Mouse (Mus musculus): ENCODE measurements around the gene Fam149b. TPM values are rescaled to one million over a fixed set of nuclear protein-coding genes. Genes with fewer than 3 reads are reported as not detected.
"Not testable (repeated sequence)": the region's sequence is repeated elsewhere in the genome, so short reads cannot be mapped to it uniquely, and the experiment has no call there.

The Fam149b gene
- 18.0 and 19.6 TPM in 2 replicates for total RNA-seq (2012; rRNA removed)

- Histone ChIP-seq H3K4me3 (ENCODE audit: insufficient read depth in 1 of 2, low read depth in 1 of 2, low read length in 2 of 2, poor library complexity in 1 of 2, severe bottlenecking in 1 of 2) (peak within 1 kb of the TSS; percentile 85 to 97), H3K27ac (ENCODE audit: insufficient read depth, low read depth, low read length, poor library complexity, severe bottlenecking) (peak within 1 kb of the TSS; percentile 93), H3K9me3 (ENCODE audit: control insufficient read depth, insufficient read depth, low read depth, low read length) (no peaks in the 10 kb centered on the region; the same call in 1 of the 2 replicates), H3K36me3 (ENCODE audit: control insufficient read depth, insufficient read depth, low read length, poor library complexity, severe bottlenecking) (peaks cover 8% of the 10 kb centered on the region), H3K9ac (ENCODE audit: insufficient read depth, low read depth, low read length, poor library complexity, severe bottlenecking) (peak within 1 kb of the TSS; percentile 99), H3K4me1 (ENCODE audit: control insufficient read depth in 2 of 2, insufficient read depth in 2 of 2, low read length in 2 of 2, poor library complexity in 1 of 2) (peaks cover 0 to 3% of the 10 kb centered on the region in 2 experiments; a peak in 1 of 4 replicates)
- TF ChIP-seq ZC3H11A (IDR thresholded peaks at IDR 0.05; ENCODE audit: borderline replicate concordance, low read depth, low read length) (0 out of 2 replicates have a peak, but pooled peaks have one; percentile 3), CHD2 (IDR thresholded peaks at IDR 0.05; ENCODE audit: low read depth, low read length) (peak; percentile 65; the same call in 1 of the 2 replicates), MAFK (IDR thresholded peaks at IDR 0.05; ENCODE audit: insufficient read depth, low read depth, low read length) (no peak), ZNF384 (IDR thresholded peaks at IDR 0.05; ENCODE audit: low read depth, low read length) (no peak), HCFC1 (IDR thresholded peaks at IDR 0.05; ENCODE audit: borderline replicate concordance, insufficient read depth, low read length) (peak; percentile 89)
- DNase-seq (ENCODE audit: low read depth, low spot score) = peak; percentile 97
- in situ Hi-C loops (cut with MboI; ENCODE audit: low sequenced_read_pairs in 2 of 2, unreplicated experiment in 2 of 2) = no loop called here
Measured at GRCm38 (mm10) chr14:20347991-20348541, at the start of gene Fam149b, which contains the start of gene Ecd. Fam149b (plus strand) TSS chr14:20348162. Ecd (minus strand) TSS chr14:20348121.

GRCm38 (mm10) chr14:20305085-20305484, 42.9 kb upstream of the Fam149b start:
- in situ Hi-C loops (cut with MboI; ENCODE audit: low sequenced_read_pairs in 2 of 2, unreplicated experiment in 2 of 2); H3K27ac ChIP-seq (ENCODE audit: insufficient read depth, low read depth, low read length, poor library complexity, severe bottlenecking); H3K4me3 ChIP-seq (ENCODE audit: insufficient read depth in 1 of 2, low read depth in 1 of 2, low read length in 2 of 2, poor library complexity in 1 of 2, severe bottlenecking in 1 of 2); H3K36me3 ChIP-seq (ENCODE audit: control insufficient read depth, insufficient read depth, low read length, poor library complexity, severe bottlenecking); H3K4me1 ChIP-seq (ENCODE audit: control insufficient read depth in 2 of 2, insufficient read depth in 2 of 2, low read length in 2 of 2, poor library complexity in 1 of 2); H3K9ac ChIP-seq (ENCODE audit: insufficient read depth, low read depth, low read length, poor library complexity, severe bottlenecking); DNase-seq (ENCODE audit: low read depth, low spot score); H3K9me3 ChIP-seq (ENCODE audit: control insufficient read depth, insufficient read depth, low read depth, low read length): not testable (repeated sequence)

- TF ChIP-seq HCFC1 (IDR thresholded peaks at IDR 0.05; ENCODE audit: borderline replicate concordance, insufficient read depth, low read length) = no peak
- in situ Hi-C loops (cut with MboI; ENCODE audit: low sequenced_read_pairs in 2 of 2, unreplicated experiment in 2 of 2) = no loop called here
- Histone ChIP-seq H3K4me3 (ENCODE audit: insufficient read depth in 1 of 2, low read depth in 1 of 2, low read length in 2 of 2, poor library complexity in 1 of 2, severe bottlenecking in 1 of 2) (no peak overlapping the region), H3K36me3 (ENCODE audit: control insufficient read depth, insufficient read depth, low read length, poor library complexity, severe bottlenecking) (no peaks in the 10 kb centered on the region; the same call in 1 of the 2 replicates), H3K9me3 (ENCODE audit: control insufficient read depth, insufficient read depth, low read depth, low read length) (no peaks in the 10 kb centered on the region), H3K4me1 (ENCODE audit: control insufficient read depth in 2 of 2, insufficient read depth in 2 of 2, low read length in 2 of 2, poor library complexity in 1 of 2) (no peaks in the 10 kb centered on the region), H3K9ac (ENCODE audit: insufficient read depth, low read depth, low read length, poor library complexity, severe bottlenecking) (no peak overlapping the region), H3K27ac (ENCODE audit: insufficient read depth, low read depth, low read length, poor library complexity, severe bottlenecking) (no peak overlapping the region)
- no peak for DNase-seq (ENCODE audit: low read depth, low spot score)
Measured at GRCm38 (mm10) chr14:20315137-20315536, 32.8 kb upstream of the Fam149b start.

GRCm38 (mm10) chr14:20319420-20319819, 28.5 kb upstream of the Fam149b start:
- no peaks in the 10 kb centered on the region for H3K4me1 ChIP-seq (ENCODE audit: control insufficient read depth in 2 of 2, insufficient read depth in 2 of 2, low read length in 2 of 2, poor library complexity in 1 of 2)
- TF ChIP-seq ZC3H11A (IDR thresholded peaks at IDR 0.05; ENCODE audit: borderline replicate concordance, low read depth, low read length) = no peak
- no peak for TF ChIP-seq ZNF384 (IDR thresholded peaks at IDR 0.05; ENCODE audit: low read depth, low read length)
- no peak for TF ChIP-seq MAFK (IDR thresholded peaks at IDR 0.05; ENCODE audit: insufficient read depth, low read depth, low read length)
- TF ChIP-seq CHD2 (IDR thresholded peaks at IDR 0.05; ENCODE audit: low read depth, low read length) = no peak
- no peak for TF ChIP-seq HCFC1 (IDR thresholded peaks at IDR 0.05; ENCODE audit: borderline replicate concordance, insufficient read depth, low read length)
- H3K4me3 ChIP-seq (ENCODE audit: insufficient read depth in 1 of 2, low read depth in 1 of 2, low read length in 2 of 2, poor library complexity in 1 of 2, severe bottlenecking in 1 of 2) = no peak overlapping the region
- H3K36me3 ChIP-seq (ENCODE audit: control insufficient read depth, insufficient read depth, low read length, poor library complexity, severe bottlenecking) = peaks cover 3% of the 10 kb centered on the region; the same call in 1 of the 2 replicates
- no peak overlapping the region for H3K27ac ChIP-seq (ENCODE audit: insufficient read depth, low read depth, low read length, poor library complexity, severe bottlenecking)
- in situ Hi-C loops (cut with MboI; ENCODE audit: low sequenced_read_pairs in 2 of 2, unreplicated experiment in 2 of 2) = no loop called here
- H3K9ac ChIP-seq (ENCODE audit: insufficient read depth, low read depth, low read length, poor library complexity, severe bottlenecking) = no peak overlapping the region
- no peaks in the 10 kb centered on the region for H3K9me3 ChIP-seq (ENCODE audit: control insufficient read depth, insufficient read depth, low read depth, low read length)
- no peak for DNase-seq (ENCODE audit: low read depth, low spot score)

GRCm38 (mm10) chr14:20324196-20324595, 23.8 kb upstream of the Fam149b start:
- H3K36me3 ChIP-seq (ENCODE audit: control insufficient read depth, insufficient read depth, low read length, poor library complexity, severe bottlenecking) = peaks cover 8% of the 10 kb centered on the region; the same call in 1 of the 2 replicates
- H3K4me1 ChIP-seq (ENCODE audit: control insufficient read depth in 2 of 2, insufficient read depth in 2 of 2, low read length in 2 of 2, poor library complexity in 1 of 2) = peaks cover 0 to 2% of the 10 kb centered on the region in 2 experiments; a peak in 1 of 4 replicates
- H3K27ac ChIP-seq (ENCODE audit: insufficient read depth, low read depth, low read length, poor library complexity, severe bottlenecking) = no peak overlapping the region
- in situ Hi-C loops (cut with MboI; ENCODE audit: low sequenced_read_pairs in 2 of 2, unreplicated experiment in 2 of 2) = no loop called here
- DNase-seq (ENCODE audit: low read depth, low spot score) = no peak
- no peak overlapping the region for H3K9ac ChIP-seq (ENCODE audit: insufficient read depth, low read depth, low read length, poor library complexity, severe bottlenecking)
- H3K4me3 ChIP-seq (ENCODE audit: insufficient read depth in 1 of 2, low read depth in 1 of 2, low read length in 2 of 2, poor library complexity in 1 of 2, severe bottlenecking in 1 of 2) = no peak overlapping the region
- TF ChIP-seq CHD2 (IDR thresholded peaks at IDR 0.05; ENCODE audit: low read depth, low read length) (no peak), MAFK (IDR thresholded peaks at IDR 0.05; ENCODE audit: insufficient read depth, low read depth, low read length) (no peak), ZNF384 (IDR thresholded peaks at IDR 0.05; ENCODE audit: low read depth, low read length) (no peak)
- no peaks in the 10 kb centered on the region for H3K9me3 ChIP-seq (ENCODE audit: control insufficient read depth, insufficient read depth, low read depth, low read length)

Measured in ES-E14 (cell line).